8 mouse cellular contexts compared by ENCODE assay signal in the genomic region with DNA sequence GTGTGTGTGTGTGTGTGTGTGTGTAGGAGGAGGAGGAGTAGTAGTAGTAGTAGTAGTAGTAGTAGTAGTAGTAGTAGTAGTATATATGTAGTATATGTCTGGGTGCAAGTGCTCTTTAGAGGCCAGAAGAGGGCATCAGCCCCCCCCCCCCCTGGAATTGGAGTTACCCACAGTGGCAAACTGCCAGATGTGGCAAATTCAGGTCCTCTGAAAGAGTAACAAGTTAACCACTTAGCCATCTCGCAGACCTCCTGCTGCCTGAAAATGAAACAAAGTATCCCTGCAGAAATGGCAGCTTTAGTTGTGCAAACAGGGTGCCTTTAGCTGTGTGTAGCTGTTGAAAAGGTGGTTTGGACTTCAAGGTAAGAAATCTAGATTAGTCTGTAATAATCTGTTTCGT. TPM values are rescaled to one million over a fixed set of nuclear protein-coding genes. Genes with fewer than 3 reads are reported as not detected.
A peak's percentile ranks its signal among the peaks of the same experiment; 100 is the strongest.
DNase-seq lines count a peak whose midpoint lies in the region; ATAC-seq lines count a peak whose summit lies in the region.

No protein-coding gene starts in this region.

- H3K4me1 ChIP-seq in heart, embryonic 11.5 days (ENCODE audit: control insufficient read depth, insufficient read depth, low read length), result peaks cover 17% of the 10 kb centered on the region
- peaks cover 60% of the 10 kb centered on the region for H3K4me1 ChIP-seq in liver, embryonic 13.5 days (replicated peaks)

- H3K9me3 ChIP-seq in heart, embryonic 11.5 days (replicated peaks; ENCODE audit: control insufficient read depth, low read length), result no peaks in the 10 kb centered on the region
- no peaks in the 10 kb centered on the region for H3K9me3 ChIP-seq in liver, embryonic 13.5 days (replicated peaks)

- ATAC-seq in heart, embryonic 11.5 days (replicated peaks; ENCODE audit: insufficient number of reproducible peaks, low FRiP score, low TSS enrichment), result no peak
- ATAC-seq in hematopoietic stem cell, adult 5-6 weeks (replicated peaks in 1 of 2; ENCODE audit: insufficient read depth in 1 of 2, low FRiP score in 2 of 2, low TSS enrichment in 1 of 2, low read depth in 1 of 2, poor library complexity in 2 of 2, severe bottlenecking in 2 of 2), result 0 out of 4 replicates have a peak, but pooled peaks have one; percentile 19 to 23
- no peak for ATAC-seq in liver, embryonic 13.5 days (ENCODE audit: low read depth)

- intact Hi-C loops in heart, postnatal 25 days (cut with DNase I), result no loop called here
- intact Hi-C loops in gastrocnemius, postnatal 36 days (cut with DNase I), result no loop called here

- H3K4me3 ChIP-seq in heart, embryonic 11.5 days (ENCODE audit: low read depth, low read length), result no peak overlapping the region
- H3K4me3 ChIP-seq in liver, embryonic 13.5 days (replicated peaks), result peak overlapping the region; percentile 90

- DNase-seq in heart, postnatal 25 days (ENCODE audit: low spot score), result no peak
- peak; percentile 65 for DNase-seq in A20 (ENCODE audit: low read depth, low spot score)
- no peak for DNase-seq in liver, embryonic 13.5 days
- DNase-seq in right cerebral cortex, postnatal 25 days, result no peak
- no peak for DNase-seq in cerebellum, adult 9-11 months
- DNase-seq in gastrocnemius, postnatal 36 days, result no peak

- H3K27me3 ChIP-seq in heart, embryonic 11.5 days (ENCODE audit: control insufficient read depth, insufficient read depth, low read length), result no peaks in the 10 kb centered on the region
- H3K27me3 ChIP-seq in liver, embryonic 13.5 days, result no peaks in the 10 kb centered on the region

- H3K9ac ChIP-seq in heart, embryonic 11.5 days (ENCODE audit: low read depth, low read length), result no peak overlapping the region
- H3K9ac ChIP-seq in liver, embryonic 13.5 days, result peak overlapping the region; percentile 93

- no peaks in the 10 kb centered on the region for H3K36me3 ChIP-seq in heart, embryonic 11.5 days (ENCODE audit: control insufficient read depth, insufficient read depth, low read length)
- H3K36me3 ChIP-seq in liver, embryonic 13.5 days, result peaks cover 26% of the 10 kb centered on the region

- H3K27ac ChIP-seq in heart, embryonic 11.5 days (ENCODE audit: low read depth, low read length), result no peak overlapping the region
- peak overlapping the region; percentile 83 for H3K27ac ChIP-seq in liver, embryonic 13.5 days

- WGBS in heart, embryonic 11.5 days (ENCODE audit: insufficient replicate concordance), result 79% methylated on average over 2 of the region's 2 CpGs
- 72% methylated on average over 2 of the region's 2 CpGs for WGBS in liver, embryonic 13.5 days (ENCODE audit: insufficient replicate concordance)

- peak overlapping the region; percentile 72; the same call in 1 of the 2 replicates for H3K4me2 ChIP-seq in heart, embryonic 11.5 days
- H3K4me2 ChIP-seq in liver, embryonic 13.5 days, result peak overlapping the region; percentile 79

RNA-seq across cellular contexts. Expression of a gene that starts 1.8 kb away (rescaled TPM):
- 35.0 and 38.4 TPM in 2 replicates for polyA plus RNA-seq in heart, embryonic 11.5 days (2014; fragmentation: Nextera tagmentation; extraction: Ambion mirVana)
- total RNA-seq in heart, postnatal 25 days (2021), result 1 to 10 TPM; 6.8 to 7.7 TPM
- total RNA-seq in hematopoietic stem cell, adult 5-6 weeks (2017), result 54.8 and 74.3 TPM in 2 replicates
- polyA plus RNA-seq in liver, embryonic 13.5 days (2015; fragmentation: Nextera tagmentation; extraction: Ambion mirVana), result 75.0 and 78.7 TPM in 2 replicates
- total RNA-seq in gastrocnemius, postnatal 36 days (2021), result 1 to 10 TPM; 1.8 to 2.4 TPM

RNA-seq across cellular contexts. Expression of a gene that starts 18.0 kb away (rescaled TPM):
- 0.24 TPM in 1 of 2 replicates, not detected in the other for polyA plus RNA-seq in heart, embryonic 11.5 days (2014; fragmentation: Nextera tagmentation; extraction: Ambion mirVana)
- total RNA-seq in heart, postnatal 25 days (2021), result 1 to 10 TPM in 1 of 2 experiments, under 1 TPM in 1; 0.28 to 1.1 TPM
- total RNA-seq in hematopoietic stem cell, adult 5-6 weeks (2017), result not detected in 2 replicates
- polyA plus RNA-seq in liver, embryonic 13.5 days (2015; fragmentation: Nextera tagmentation; extraction: Ambion mirVana), result not detected in 2 replicates
- not detected for total RNA-seq in gastrocnemius, postnatal 36 days (2021)

Comparison
In these comparisons a context has a peak if more than half of its experiments do, and no peak if none do; other contexts are left out.
1. ATAC-seq: peak in hematopoietic stem cell, adult 5-6 weeks (2 of 2); none in heart, embryonic 11.5 days (single experiment) and liver, embryonic 13.5 days (single experiment).